Mouse (Mus musculus) MEL (cell line): ENCODE measurements around the gene Ets1.

Source experiments
- MAFK ChIP-seq: IDR thresholded peaks from 2 replicates; pipeline ENCODE4 v1.6.1; 2011; ENCODE audit warnings: low read depth, mild to moderate bottlenecking, low read length, improper control_type of control experiment, borderline replicate concordance
- NELFE ChIP-seq: IDR thresholded peaks from 2 replicates; pipeline ENCODE4 v1.6.1; 2011; ENCODE audit warnings: low read depth, low read length, improper control_type of control experiment
- POLR2A ChIP-seq, 2 experiments: IDR thresholded peaks; 2 replicates each; pipeline ENCODE4 v1.6.1; 2011 to 2012; ENCODE audit warnings: low read length in 2 of 2, mild to moderate bottlenecking in 2 of 2, control low read depth in 1 of 2, improper control_type of control experiment in 1 of 2, low read depth in 1 of 2, moderate library complexity in 1 of 2; ENCODE audit not compliant: control insufficient read depth in 1 of 2, insufficient read depth in 1 of 2, poor library complexity in 1 of 2
- POLR2AphosphoS2 ChIP-seq: IDR thresholded peaks from 2 replicates; pipeline ENCODE4 v1.6.1; 2011; ENCODE audit warnings: low read length, improper control_type of control experiment
- RCOR1 ChIP-seq: IDR thresholded peaks from 2 replicates; pipeline ENCODE4 v1.6.1; 2012; ENCODE audit warnings: low read depth, mild to moderate bottlenecking, inconsistent platforms, low read length, improper control_type of control experiment

GRCm38 (mm10) chr9:32678120-32678757 lies 42.2 kb downstream of the Ets1 start:
- no peak for TF ChIP-seq RCOR1
- TF ChIP-seq NELFE = no peak
- TF ChIP-seq MAFK = no peak
- TF ChIP-seq POLR2A (IDR thresholded peaks at IDR 0.05; ENCODE audit: control insufficient read depth in 1 of 2, insufficient read depth in 1 of 2, low read depth in 1 of 2, low read length in 2 of 2, poor library complexity in 1 of 2) = no peak
- TF ChIP-seq POLR2AphosphoS2 = no peak
